Mouse (Mus musculus) kidney, adult 2 months (tissue): ENCODE measurements around the gene Glipr2. TPM values are rescaled to one million over a fixed set of nuclear protein-coding genes. Genes with fewer than 3 reads are reported as not detected.
A peak's percentile ranks its signal among the peaks of the same experiment; 100 is the strongest.

Source experiments
- DNase-seq: peaks from one replicate; pipeline ENCODE4 v3.0.0; 2021
- H3K27ac ChIP-seq: fragments of 200-500 bp; 2 replicates; pipeline ENCODE4 v1.5.1; 2012; ENCODE audit warnings: low read depth, low read length, control low read depth, inconsistent platforms; ENCODE audit not compliant: insufficient read depth
- H3K27me3 ChIP-seq: fragments of 200-500 bp; replicated peaks from 2 replicates; pipeline ENCODE4 v1.6.1; 2012; ENCODE audit warnings: mild to moderate bottlenecking, moderate library complexity, low read length, inconsistent platforms; ENCODE audit not compliant: control insufficient read depth, insufficient read depth
- H3K36me3 ChIP-seq: fragments of 200-500 bp; 2 replicates; pipeline ENCODE4 v1.6.1; 2012; ENCODE audit warnings: mild to moderate bottlenecking, moderate library complexity, low read length, inconsistent platforms; ENCODE audit not compliant: control insufficient read depth, insufficient read depth
- H3K4me1 ChIP-seq: fragments of 200-500 bp; 2 replicates; pipeline ENCODE4 v1.6.1; 2011; ENCODE audit warnings: low read length; ENCODE audit not compliant: control insufficient read depth, insufficient read depth
- H3K4me3 ChIP-seq: fragments of 200-500 bp; 2 replicates; pipeline ENCODE4 v1.5.1; 2011; ENCODE audit warnings: mild to moderate bottlenecking, low read depth, low read length, control low read depth; ENCODE audit not compliant: insufficient read depth
- CTCF ChIP-seq: fragments of 200-500 bp; conservative IDR thresholded peaks from 2 replicates; pipeline ENCODE4 v1.5.1; 2011; ENCODE audit warnings: low read depth, mild to moderate bottlenecking, control low read depth, low read length, moderate library complexity, mixed read lengths; ENCODE audit not compliant: insufficient read depth, insufficient read length
- POLR2A ChIP-seq: fragments of 200-500 bp; IDR thresholded peaks from one replicate; pipeline ENCODE4 v1.6.1; 2011; ENCODE audit warnings: low read depth, low read length, control low read depth
- WGBS: fragments of 180-500 bp; shearing (Covaris S2); methylation state at CpG from one replicate; pipeline ENCODE4 v1.1.7; 2018; 5-methylcytosine and 5-hydroxymethylcytosine counted together
- polyA plus RNA-seq: library from polyadenylated mRNA; depleted of rRNA; stranded (reverse); fragments of >200 nt; gene quantifications from 2 replicates; pipeline ENCODE4 v1.2.3, GENCODE M21; 2012

Gene Glipr2
- polyA plus RNA-seq, 1 experiment: 4.7 TPM

GRCm38 (mm10) chr4:43971541-43972136 lies 14.4 kb downstream of the Glipr2 start:
- Histone ChIP-seq H3K36me3 (no peaks in the 10 kb centered on the region), H3K4me3 (no peak overlapping the region), H3K27ac (peak overlapping the region; percentile 22), H3K27me3 (no peaks in the 10 kb centered on the region), H3K4me1 (no peaks in the 10 kb centered on the region; the same call in 1 of the 2 replicates)
- no peak for TF ChIP-seq POLR2A
- no peak for TF ChIP-seq CTCF
- 62% methylated on average over 9 of the region's 9 CpGs for WGBS
- no peak for DNase-seq

DNA sequence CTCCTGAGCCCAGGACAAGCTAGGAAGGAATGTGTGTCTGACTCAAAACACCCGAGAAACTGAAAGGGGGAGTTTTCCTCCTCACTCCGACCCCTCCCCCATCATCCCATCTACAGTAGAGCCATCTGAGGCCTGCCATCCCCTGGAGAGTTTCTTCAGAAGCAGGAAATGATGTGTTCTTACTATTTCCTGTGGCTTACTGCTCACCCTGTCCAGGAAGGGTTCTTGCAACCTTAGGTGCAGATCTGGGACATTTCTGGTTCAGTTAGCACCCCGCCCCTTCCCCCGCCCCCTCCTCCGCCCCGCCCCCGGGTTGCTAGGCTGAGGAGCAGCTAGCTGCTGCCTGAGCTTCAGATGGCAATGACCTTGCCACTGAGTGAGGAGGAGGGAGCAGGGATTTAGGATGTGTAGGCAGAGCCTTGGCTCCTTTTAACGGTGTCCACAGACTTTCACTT lies 15.0 kb downstream of the Glipr2 start:
- H3K4me3 ChIP-seq: no peak overlapping the region

DNA sequence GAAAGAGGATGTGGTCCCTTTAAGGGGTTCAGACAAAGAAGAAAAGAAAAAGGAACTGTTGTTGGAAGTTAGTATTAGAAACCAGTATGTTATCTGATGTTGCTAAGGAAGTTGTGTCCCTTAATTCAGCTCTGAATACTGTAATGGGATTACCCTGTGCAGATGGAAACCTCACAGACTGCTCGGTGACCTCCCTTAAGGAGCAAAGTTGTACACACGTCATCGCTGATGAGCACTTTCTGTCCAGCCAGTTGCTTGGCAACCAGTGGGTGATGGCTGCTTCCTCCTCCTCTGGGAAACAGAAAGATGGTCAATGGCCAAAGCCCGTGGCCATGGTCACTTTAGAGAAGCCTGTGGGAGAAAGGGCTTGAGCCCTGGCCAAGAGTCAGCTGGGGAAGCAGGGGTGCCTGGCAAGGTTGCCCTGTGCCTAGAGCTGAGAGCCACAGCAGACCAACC lies 16.4 kb downstream of the Glipr2 start:
- DNase-seq: peak; percentile 36
- Histone ChIP-seq H3K27ac (no peak overlapping the region), H3K4me3 (no peak overlapping the region), H3K4me1 (no peaks in the 10 kb centered on the region; the same call in 1 of the 2 replicates), H3K36me3 (no peaks in the 10 kb centered on the region), H3K27me3 (no peaks in the 10 kb centered on the region)
- TF ChIP-seq CTCF (no peak), POLR2A (no peak)
- 49% methylated on average over 4 of the region's 4 CpGs for WGBS

More for the DNA sequence above, 15.0 kb downstream of the Glipr2 start:
- Histone ChIP-seq H3K36me3 (no peaks in the 10 kb centered on the region), H3K4me1 (no peaks in the 10 kb centered on the region; the same call in 1 of the 2 replicates), H3K27me3 (no peaks in the 10 kb centered on the region), H3K27ac (peak overlapping the region; percentile 22; the same call in 1 of the 2 replicates)
- peak; percentile 66 for DNase-seq
- WGBS: 1% methylated on average over 8 of the region's 8 CpGs
- no peak for TF ChIP-seq POLR2A

GRCm38 (mm10) chr4:43974914-43975616 lies 17.9 kb downstream of the Glipr2 start:
- H3K4me1 ChIP-seq: no peaks in the 10 kb centered on the region; the same call in 1 of the 2 replicates
- DNase-seq: no peak
- whole genome bisulfite sequencing: 86% methylated on average over 10 of the region's 10 CpGs
- H3K4me3 ChIP-seq: no peak overlapping the region
- no peak for TF ChIP-seq CTCF
- TF ChIP-seq POLR2A: no peak
- H3K27ac ChIP-seq: no peak overlapping the region
- H3K27me3 ChIP-seq: no peaks in the 10 kb centered on the region
- no peaks in the 10 kb centered on the region for H3K36me3 ChIP-seq

- DNase-seq: no peak
- no peaks in the 10 kb centered on the region for H3K36me3 ChIP-seq
- 81% methylated on average over 6 of the region's 6 CpGs for WGBS
- no peaks in the 10 kb centered on the region for H3K27me3 ChIP-seq
- no peak for TF ChIP-seq POLR2A
- no peak for TF ChIP-seq CTCF
- no peak overlapping the region for H3K4me3 ChIP-seq
- H3K4me1 ChIP-seq: no peaks in the 10 kb centered on the region; the same call in 1 of the 2 replicates
- H3K27ac ChIP-seq: no peak overlapping the region
Measured at GRCm38 (mm10) chr4:43976223-43976740, 19.1 kb downstream of the Glipr2 start.

GRCm38 (mm10) chr4:43978521-43979443 lies 21.6 kb downstream of the Glipr2 start:
- no peaks in the 10 kb centered on the region for H3K4me1 ChIP-seq
- H3K27ac ChIP-seq: peak overlapping the region; percentile 52; the same call in 1 of the 2 replicates
- no peak overlapping the region for H3K4me3 ChIP-seq
- TF ChIP-seq CTCF: no peak
- TF ChIP-seq POLR2A: no peak
- WGBS: 39% methylated on average over 17 of the region's 17 CpGs
- no peaks in the 10 kb centered on the region for H3K36me3 ChIP-seq
- H3K27me3 ChIP-seq: no peaks in the 10 kb centered on the region
- peak; percentile 34 for DNase-seq
